Mouse (Mus musculus): Measurements from ENCODE around the gene Gm7173. TPM values are rescaled to one million over a fixed set of nuclear protein-coding genes. Genes with fewer than 3 reads are reported as not detected.

The Gm7173 gene
- polyA plus RNA-seq (2015; fragmentation: Nextera tagmentation; extraction: Ambion mirVana): 0.01 and 0.06 TPM in 2 replicates

DNA sequence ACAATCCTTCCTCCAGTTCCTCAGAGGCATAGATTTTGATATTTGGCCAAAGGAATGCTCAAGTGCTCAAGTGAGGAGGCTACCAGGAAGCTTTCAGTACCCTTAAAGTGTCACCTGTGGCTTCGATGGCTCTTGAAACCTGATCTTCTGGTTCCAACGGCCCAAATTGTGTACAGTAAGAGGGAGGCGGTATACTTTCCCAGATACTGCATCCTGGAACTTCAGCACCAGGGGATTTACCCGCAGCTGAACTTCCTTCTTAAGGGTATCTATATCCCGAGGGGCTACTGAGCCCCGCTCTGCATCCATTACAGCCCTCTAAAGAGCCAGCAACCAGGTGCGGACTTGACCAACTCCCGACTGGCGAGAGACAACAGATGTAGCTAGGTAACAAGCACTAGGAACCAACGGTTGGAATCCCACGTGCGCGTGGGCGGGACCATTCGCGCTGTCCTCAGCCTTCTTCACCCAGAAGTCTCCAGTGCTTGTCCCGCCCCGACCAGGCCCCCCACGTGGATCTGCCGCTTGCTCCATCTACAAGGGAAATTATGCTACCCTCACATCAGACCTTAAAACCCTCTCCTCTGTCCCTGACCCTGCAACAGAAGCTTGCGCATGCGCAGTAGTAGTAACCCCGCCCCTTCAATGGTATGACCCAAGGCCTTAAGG is at the start of gene Gm7173:
Gene Gm7173 (minus strand): TSS at position 309 of the 669 bp plus-strand sequence.

Other genes with a start within 250 kb of the Gm7173 start
- not detected in 2 replicates for gene Mageb16, start 154.2 kb upstream of the Gm7173 start, polyA plus RNA-seq (2015; fragmentation: Nextera tagmentation; extraction: Ambion mirVana)